Mouse (Mus musculus): ENCODE data around the gene Rras2. TPM values are rescaled to one million over a fixed set of nuclear protein-coding genes. Genes with fewer than 3 reads are reported as not detected.

The Rras2 gene
- total RNA-seq, 2 experiments from 2014 or later: 16.4 to 20.8 TPM

DNA sequence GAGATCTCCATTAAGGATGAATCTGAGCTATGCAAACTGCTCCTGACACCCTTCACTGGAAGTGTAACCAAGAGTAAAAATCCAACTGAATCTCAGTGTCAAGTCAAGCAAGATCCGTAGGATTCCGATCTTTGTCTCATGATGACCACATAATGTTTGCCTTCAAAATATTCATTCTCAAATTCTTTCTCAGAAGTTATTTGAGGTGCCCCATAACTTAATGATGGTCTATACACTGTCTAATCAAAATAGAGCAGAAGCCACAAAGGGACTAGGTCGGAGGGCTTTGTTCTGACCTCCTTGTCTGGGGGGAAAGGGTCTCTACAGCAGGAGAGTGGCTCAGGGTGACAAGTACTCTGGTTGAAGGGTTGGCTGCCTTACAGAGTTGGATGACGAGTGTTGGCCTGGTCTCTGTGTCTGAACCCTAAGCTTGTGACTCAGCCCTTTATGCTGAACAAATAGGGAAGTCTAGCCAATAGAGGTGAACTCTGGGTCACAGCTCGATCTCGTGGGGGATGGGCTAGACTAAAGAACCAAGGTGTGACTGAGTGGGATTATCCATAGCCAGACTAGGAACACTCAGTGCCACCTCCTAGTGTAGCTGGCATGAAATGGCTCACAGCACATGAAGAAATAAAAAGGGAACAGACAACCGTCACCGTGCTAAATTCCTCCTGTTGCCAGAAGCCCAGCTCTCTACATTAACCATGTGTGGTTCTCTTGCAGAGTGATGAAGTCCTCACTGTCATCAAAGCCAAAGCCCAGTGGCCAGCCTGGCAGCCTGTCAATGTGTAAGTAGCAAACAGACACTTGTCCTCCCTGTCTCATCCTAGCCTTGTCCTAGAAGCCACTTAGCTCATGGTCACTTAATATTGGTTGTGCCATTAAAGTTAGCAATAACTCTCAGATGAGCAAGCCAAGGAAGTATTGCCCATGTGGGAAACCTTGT lies 101.3 kb downstream of the Rras2 start:
- H3K27ac ChIP-seq: no peak overlapping the region
- TF ChIP-seq CTCF (IDR thresholded peaks at IDR 0.05): no peak
- H3K4me3 ChIP-seq: no peak overlapping the region
- intact Hi-C loops (cut with DNase I): no loop called here
- DNase-seq (ENCODE audit: extremely low spot score in 1 of 2, low spot score in 2 of 2): no peak

GRCm38 (mm10) chr7:114011726-114012443 lies 105.7 kb downstream of the Rras2 start:
- intact Hi-C loops (cut with DNase I): no loop called here
- no peak for TF ChIP-seq CTCF (IDR thresholded peaks at IDR 0.05)
- DNase-seq (ENCODE audit: extremely low spot score in 1 of 2, low spot score in 2 of 2): no peak
- H3K27ac ChIP-seq: no peak overlapping the region
- H3K4me3 ChIP-seq: no peak overlapping the region

DNA sequence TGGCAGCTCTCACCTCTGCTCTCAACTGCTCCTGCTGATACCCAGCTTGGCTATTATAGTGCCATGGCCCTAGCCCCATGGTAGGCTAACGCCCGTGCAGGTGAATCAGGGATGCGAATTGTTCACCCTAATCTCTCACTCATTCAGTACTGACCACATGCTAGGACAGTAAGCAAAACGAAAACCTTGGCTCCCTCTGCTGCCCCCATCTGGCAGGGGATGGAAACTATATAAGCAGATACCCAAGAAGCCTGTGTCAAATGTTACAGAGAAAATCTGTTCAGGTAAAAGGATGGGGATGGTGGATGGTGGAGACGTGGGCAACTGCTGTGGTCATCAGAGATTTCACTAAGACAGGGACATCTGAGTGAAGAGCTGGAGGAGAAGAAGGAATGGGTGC lies 110.0 kb downstream of the Rras2 start:
- peak; percentile 55 for TF ChIP-seq CTCF (IDR thresholded peaks at IDR 0.05)
- Histone ChIP-seq H3K27ac (no peak overlapping the region), H3K4me3 (no peak overlapping the region)
- DNase-seq (ENCODE audit: extremely low spot score in 1 of 2, low spot score in 2 of 2): peak in 1 of 2 experiments; percentile 40
- intact Hi-C loops (cut with DNase I): no loop called here

- no peak for TF ChIP-seq CTCF (IDR thresholded peaks at IDR 0.05)
- no peak for DNase-seq (ENCODE audit: extremely low spot score in 1 of 2, low spot score in 2 of 2)
- no peak overlapping the region for H3K27ac ChIP-seq
- no peak overlapping the region for H3K4me3 ChIP-seq
- intact Hi-C loops (cut with DNase I): no loop called here
These were observed 111.1 kb downstream of the Rras2 start for GRCm38 (mm10) chr7:114006456-114006855.

DNA sequence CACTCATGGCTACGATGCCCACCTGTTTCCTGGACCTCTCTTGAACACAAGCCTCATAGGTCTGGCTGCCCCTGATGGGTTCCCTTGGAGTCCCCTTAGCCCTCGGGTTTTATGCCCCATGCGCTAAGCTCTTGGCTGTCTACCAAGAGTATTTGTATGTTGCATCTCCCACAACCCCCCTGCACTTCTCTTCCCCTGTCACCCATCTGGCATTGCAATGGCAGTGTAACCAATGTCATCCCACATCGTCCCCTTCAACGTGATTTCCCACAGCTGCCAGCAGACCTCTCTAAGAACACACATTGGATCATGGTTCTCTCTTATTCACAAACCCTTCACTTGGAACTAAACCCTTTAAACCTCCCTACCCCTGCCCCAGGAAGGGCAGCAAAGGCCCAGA lies 112.1 kb downstream of the Rras2 start:
- TF ChIP-seq CTCF (IDR thresholded peaks at IDR 0.05): no peak
- H3K4me3 ChIP-seq: no peak overlapping the region
- H3K27ac ChIP-seq: no peak overlapping the region
- DNase-seq (ENCODE audit: extremely low spot score in 1 of 2, low spot score in 2 of 2): no peak
- intact Hi-C loops (cut with DNase I): no loop called here

DNA sequence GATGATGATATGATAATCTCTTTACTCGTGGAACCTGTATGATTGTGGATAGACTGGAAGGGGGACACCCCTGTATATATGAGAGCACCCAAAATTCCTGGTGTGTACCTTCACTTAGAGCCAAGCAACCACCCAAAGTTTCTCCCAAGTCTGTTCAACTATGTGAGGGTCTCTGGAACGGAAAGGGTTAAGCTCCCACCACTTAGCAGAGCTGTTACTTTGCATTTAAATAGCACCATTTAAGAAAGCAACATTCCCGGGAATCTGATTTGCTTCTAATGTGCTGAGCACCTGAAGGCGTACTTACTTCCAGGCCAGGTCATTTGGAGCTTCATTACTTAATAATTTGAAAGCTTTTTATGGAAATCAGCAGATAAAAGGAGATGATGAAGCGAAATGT lies 113.4 kb downstream of the Rras2 start:
- H3K4me3 ChIP-seq: no peak overlapping the region
- intact Hi-C loops (cut with DNase I): no loop called here
- no peak overlapping the region for H3K27ac ChIP-seq
- no peak for TF ChIP-seq CTCF (IDR thresholded peaks at IDR 0.05)
- no peak for DNase-seq (ENCODE audit: extremely low spot score in 1 of 2, low spot score in 2 of 2)

DNA sequence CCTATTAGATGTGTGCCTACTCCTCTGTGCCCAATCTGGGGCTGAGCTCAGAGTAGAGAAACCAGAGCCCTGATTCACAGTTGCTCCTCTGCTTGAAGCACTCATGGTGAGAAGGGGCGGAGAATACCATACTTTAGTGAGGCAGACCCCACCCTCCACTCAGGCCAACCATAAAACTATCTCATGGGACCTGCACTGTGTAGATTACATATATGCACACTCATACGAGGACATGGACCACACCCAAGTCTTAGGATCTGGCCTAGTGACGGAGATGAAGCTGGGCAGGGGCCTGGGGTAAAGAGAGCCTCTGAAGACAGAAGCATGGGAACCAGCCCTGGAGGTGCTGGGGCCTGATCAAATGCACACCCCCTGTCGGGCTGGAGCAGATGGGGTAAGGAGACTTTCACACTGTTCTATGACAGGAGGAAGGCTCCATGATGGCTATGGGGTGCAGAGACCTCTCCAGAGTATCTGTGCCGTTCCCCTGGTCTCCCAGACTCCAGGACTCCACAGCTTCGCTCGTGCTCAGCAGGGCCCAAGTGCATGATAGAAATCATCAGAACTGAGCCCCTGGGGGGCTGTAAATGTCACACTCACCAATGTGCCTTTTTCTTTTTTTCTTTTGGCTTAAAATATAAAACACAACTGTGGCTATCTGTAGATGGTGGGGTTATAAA lies 119.8 kb downstream of the Rras2 start:
- H3K27ac ChIP-seq: no peak overlapping the region
- intact Hi-C loops (cut with DNase I): no loop called here
- H3K4me3 ChIP-seq: no peak overlapping the region
- TF ChIP-seq CTCF (IDR thresholded peaks at IDR 0.05): no peak
- DNase-seq (ENCODE audit: extremely low spot score in 1 of 2, low spot score in 2 of 2): no peak

Other genes starting within 250 kb of the Rras2 start
- gene Copb1, start 136.9 kb upstream of the Rras2 start, total RNA-seq (2021): 10 to 100 TPM; 52.5 to 60.5 TPM
- gene Psma1, start 158.3 kb upstream of the Rras2 start, total RNA-seq (2021): 100 to 1,000 TPM in 1 of 2 experiments, 10 to 100 TPM in 1; 98.8 to 103 TPM

Measured in left cerebral cortex, adult 2 months (tissue).